Mouse (Mus musculus) layer of hippocampus, adult 8-10 months (tissue): ENCODE results near the gene Uchl4. TPM values are rescaled to one million over a fixed set of nuclear protein-coding genes. Genes with fewer than 3 reads are reported as not detected.
"Not testable (repeated sequence)": the region's sequence is repeated elsewhere in the genome, so short reads cannot be mapped to it uniquely, and the experiment has no call there.

ENCODE experiments used
- DNase-seq, 2 experiments: peaks; one replicate each; pipeline ENCODE4 v3.0.0; 2022; ENCODE audit warnings: low spot score in 2 of 2
- total RNA-seq, 4 experiments: library from RNA; stranded (reverse); gene quantifications; 2 replicates each; pipeline ENCODE4 v1.2.4; 2022

Gene Uchl4
- 1 to 10 TPM; 1.8 to 3.8 (median 3.0) TPM for total RNA-seq

DNA sequence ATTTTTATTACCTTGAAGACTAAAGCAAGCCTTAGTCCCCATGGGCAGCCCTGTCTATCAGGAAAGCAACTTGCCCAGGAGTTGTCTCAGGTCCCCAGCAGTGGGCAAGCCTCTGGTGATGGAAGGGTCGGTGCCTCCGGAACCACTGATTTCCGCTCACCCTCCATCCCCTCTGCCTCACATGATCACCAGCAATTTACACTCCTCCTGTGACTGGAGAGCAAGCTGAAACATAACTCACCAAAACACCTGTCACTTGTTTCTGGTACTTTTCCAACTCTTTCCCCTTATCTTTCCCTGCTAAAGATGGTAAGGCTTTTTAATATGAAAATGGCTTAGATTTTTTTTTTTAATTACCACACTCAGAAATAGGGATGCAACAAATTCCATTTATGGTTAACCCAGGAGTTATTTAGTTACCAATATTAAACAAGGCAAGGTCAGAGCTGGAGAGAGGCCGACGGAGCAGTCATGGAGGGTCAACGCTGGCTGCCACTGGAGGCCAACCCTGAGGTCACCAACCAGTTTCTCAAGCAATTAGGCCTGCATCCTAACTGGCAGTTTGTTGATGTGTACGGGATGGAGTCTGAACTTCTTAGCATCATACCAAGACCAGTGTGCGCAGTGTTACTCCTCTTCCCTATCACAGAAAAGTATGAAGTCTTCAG lies at the start of gene Uchl4:
Uchl4 (plus strand) TSS at position 434 of the 668 bp plus-strand sequence.
- no peak for DNase-seq

DNA sequence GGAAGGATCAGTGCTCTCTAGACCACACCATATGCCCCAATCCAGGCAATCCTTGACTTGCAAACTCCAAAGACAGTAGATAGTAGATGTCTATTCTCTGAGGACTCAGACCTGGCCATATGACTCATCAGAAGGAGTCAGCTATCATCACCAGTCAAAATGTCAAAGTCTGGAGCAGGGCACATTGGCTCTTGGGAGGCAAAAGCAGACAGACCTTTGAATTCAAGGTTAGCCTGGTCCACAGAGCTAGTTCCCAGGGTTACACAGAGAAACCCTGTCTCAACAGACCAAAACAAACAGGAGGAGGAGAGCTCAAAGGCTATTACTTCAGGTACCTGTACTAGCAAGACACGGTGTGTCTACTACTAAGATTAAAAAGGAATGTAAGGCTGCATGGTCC lies 41.1 kb upstream of the Uchl4 start:
- DNase-seq, result no peak

DNA sequence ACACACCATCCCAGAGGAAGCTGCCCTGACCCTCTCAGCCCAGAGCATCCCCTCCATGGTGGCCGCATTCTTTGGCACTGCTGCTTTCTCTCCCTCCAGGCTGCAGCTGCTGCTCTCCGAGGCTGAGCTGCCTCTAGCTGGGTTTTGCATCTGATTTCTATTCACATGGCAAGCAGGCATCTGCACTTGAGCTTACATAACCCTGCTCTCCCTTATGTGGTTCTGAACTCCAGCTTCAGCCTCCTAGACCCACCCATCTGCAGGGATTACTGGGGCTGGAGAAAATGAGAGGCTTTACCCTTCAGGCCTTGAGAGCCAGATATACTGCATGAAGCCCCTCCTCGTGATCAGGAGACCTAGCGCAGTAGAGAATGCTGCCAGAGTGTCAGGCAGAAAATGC lies 39.4 kb upstream of the Uchl4 start:
- DNase-seq, result peak; percentile 74 to 78

DNA sequence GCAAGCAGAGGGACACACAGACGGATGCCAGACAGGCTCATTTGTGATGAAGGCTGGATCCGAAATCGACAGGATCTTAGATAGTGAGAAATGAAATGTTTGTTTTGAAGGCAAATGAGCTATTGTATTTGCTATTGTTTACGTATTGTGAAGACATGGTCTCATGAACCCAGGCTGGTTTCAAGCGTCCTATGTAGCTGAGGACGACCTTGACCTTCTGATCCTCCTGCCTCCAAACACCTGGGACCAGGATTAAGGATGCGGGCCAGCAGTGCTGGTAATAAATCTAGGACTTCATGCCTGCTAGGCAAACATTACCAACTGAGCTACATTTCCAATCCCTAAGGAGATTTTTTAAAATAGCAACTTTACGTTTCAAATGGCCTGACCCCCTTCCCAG lies 37.5 kb upstream of the Uchl4 start:
- DNase-seq, result no peak

DNA sequence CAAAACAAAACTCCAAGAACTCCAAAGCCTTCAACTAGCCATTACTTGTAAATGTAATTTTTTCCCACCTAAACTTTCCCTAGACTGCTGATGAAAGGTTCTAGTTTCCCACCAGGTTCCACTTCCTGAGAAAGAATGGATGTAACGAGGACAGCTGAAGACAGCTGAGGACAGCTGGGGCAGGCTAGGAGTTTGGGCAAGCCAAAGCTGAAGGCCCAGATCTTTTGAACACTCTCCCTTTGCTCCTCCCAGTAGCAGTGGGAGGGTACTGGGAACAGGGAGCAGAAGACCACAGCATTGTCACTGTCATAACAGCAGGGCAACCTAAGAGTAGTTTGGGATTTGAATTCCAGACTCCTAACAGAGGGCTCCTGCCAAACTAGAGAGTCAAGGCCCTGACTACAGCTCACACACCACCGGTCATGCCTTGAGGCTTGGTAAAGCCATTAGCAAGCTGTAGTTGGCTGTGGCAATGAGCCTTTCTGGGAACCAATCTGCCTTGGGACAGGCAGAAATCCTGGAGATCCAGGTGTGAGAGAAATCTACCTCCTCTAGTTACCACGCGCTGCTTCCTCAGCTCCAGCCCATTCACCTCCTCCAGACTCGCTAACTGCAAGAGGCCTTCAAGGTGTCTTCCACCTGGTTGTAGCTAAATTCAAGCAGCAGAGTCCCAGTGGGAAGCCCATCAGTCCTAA lies 36.8 kb upstream of the Uchl4 start:
- no peak for DNase-seq

DNA sequence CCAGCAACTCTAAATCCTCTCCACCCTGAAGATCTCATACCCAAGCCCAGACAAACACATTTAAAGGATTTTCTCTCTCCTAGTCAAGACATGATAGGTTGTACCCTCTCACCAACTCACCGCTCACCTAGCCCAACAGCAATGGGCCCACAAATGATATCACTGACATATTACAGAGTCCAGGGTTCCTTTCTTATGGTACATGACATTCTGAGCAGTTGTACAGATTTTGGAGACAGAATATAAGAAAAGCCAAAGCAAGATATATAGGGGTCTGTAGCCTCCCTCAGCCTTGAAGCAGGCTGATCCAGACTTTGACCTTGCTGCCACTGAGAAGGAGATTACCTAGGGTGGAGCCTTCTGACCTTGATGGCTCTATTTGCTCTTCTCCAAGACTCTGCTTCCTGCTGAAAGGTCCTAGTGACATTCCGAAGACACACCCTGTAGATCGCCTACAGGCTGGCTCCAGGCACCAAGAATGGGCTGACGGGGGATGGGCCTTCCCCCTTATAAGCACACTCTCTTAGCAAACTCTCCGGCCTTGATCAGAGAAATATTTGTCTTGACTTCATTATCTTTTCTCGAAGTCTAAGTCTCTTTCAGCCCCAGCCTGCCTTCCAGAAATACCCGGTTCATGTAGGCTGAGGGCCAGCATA lies 36.1 kb upstream of the Uchl4 start:
- DNase-seq, result not testable (repeated sequence)

DNA sequence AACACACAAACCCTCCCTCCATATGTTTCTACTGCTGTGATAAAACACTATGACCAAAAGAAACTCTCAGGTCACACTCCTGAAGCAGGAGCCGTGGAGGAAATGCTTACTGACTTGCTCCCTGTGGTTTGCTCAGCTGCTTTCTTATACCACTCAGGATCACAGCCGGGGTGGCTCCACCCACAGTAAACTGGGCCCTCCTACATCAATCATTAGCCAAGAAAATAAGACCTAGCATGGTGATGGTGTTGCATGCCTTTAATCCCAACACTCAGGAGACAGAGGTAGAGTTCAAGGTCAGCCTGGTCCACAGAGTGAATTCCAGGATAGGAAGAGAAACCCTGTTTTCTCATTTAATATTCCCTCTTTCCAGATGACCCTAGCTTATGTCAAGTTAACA lies 35.1 kb upstream of the Uchl4 start:
- no peak for DNase-seq

DNA sequence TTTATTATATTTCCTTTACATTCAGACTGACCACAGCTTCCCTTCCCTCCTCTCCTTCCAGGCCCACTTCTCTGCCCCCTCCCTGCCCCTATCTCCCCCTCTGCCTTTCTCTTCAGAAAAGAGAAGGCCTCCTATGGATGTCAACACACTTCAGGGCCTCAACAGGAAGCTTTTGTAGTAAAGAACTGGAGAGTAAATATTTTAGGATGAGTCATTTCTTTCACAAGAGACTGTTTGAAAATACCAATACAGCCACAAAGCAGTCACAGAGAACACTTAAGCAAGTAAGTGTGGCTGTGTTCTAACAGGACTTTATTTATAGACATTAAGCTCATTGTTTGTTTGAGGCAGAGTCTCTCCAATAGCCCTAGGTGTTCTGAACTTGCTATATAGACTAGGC lies 32.7 kb upstream of the Uchl4 start:
- DNase-seq, result no peak

DNA sequence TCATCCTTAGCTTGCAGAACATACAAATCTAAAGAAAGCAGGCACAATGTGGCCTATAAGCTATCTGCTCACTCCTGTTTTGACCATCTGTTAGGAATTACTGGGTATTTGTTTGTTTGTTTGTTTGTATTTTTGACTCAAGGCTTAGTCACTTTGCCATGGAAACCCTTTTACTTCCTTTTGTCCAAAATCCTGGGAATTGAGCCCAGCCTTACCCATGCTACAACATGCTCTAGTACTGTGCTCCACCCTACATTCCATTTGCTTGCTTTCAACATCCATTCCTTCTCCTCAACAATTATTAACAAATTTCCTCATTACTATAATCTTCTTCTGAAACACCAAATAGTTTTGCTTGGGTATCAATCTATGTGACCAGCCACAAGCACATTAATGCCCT lies 32.1 kb upstream of the Uchl4 start:
- DNase-seq, result no peak

DNA sequence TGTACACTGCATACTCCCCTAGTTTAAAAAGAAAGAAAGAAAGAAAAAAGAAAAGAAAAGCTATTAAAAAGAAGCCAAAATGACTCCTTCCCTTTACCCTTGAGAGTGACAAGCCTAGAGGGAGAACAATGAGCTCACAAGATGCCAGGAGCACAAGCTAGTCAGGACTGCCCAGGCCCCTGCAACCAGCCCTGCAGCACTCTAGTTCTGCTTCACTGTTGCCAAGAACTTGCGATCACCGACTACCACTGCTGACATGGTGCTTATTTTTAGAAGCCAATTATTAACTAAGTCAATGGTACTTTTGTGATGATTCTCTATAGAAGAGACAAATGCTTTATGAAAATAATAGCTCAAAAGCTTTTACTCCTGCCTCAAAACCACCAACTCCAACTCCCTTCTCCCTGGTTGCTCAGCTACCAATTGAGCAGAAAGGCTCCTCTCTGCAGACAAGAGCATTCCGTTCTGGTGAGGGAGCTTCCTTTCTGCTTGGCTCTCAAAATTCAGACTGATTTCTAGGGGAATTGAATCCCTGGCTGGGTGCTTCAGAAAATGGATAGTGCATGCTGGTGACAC lies 27.4 kb upstream of the Uchl4 start:
- DNase-seq, result peak in 1 of 2 experiments; percentile 34

DNA sequence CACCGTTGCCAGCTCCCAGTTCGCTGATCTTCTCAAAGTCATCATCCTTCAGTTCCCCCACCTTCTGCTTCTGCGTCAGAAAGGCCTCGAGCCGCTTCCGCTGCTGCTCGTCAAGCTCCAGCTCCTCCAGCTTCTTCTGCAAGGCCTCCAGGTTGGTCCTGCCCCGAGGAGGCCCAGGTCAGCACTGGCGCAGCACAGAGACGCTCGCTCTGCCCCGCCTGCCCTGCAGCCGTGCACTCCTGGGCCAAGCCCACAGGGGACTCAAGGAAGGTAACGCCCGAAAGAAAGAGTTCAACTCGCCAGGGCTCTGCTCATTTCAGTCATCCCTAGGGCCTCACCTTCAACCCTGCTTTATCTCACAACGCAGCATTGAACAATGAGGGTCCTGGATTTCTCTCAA lies 20.5 kb upstream of the Uchl4 start:
- DNase-seq, result no peak

DNA sequence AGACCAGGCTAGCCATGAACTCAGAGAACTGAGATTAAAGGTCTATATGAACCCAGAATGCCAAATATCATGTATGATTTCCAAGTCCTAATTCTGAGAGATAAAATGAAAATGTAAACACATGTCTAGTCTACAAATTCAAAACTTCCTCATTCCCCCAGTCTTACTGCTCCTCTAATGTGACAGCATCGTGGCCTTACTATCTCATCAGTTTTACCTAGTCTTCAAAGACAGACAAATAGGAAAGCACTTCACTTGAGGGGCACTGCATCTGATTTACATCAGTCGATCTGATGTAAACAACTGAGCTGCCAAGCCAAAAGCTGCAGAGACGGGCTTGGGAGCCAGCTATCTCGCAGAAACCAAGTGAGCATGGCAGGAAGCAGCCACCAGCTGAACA lies 18.9 kb upstream of the Uchl4 start:
- no peak for DNase-seq

DNA sequence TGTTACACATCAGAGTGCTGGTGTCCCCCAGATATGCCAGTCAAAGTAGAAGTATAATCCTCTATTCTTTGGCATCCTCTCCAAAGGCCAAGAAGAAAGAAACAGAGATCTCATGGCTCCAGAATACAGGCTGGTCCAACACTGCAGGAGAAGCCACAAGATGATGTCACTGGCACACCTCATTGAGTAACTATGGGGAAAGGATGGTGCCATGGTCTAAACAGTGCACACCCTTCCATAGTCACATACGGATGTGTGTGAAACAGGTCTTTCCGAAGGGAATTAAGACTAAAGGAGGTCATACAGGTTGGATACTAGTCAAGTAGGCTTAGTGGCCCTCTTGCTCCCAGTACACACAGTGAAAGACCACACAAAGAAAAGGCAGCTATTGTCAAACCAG lies 18.4 kb upstream of the Uchl4 start:
- DNase-seq, result no peak

DNA sequence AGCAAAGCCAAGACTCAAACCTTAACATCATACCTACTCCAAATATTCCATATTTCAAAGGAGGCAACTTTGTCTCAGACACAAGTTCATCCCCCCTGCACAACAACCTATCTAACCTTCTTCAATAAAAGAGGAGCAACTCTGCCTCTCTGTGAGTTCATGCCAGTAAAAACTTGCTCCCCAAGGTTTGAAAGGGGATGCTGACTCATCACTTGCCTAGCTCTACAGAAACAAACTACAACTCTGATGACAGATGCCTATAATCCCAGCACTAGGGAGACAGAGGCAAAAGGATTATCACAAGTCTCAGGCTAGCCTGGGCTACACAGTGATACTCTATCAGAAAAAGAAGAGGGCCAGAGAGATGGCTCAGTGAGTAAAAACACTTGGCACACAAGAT lies 17.1 kb upstream of the Uchl4 start:
- no peak for DNase-seq

DNA sequence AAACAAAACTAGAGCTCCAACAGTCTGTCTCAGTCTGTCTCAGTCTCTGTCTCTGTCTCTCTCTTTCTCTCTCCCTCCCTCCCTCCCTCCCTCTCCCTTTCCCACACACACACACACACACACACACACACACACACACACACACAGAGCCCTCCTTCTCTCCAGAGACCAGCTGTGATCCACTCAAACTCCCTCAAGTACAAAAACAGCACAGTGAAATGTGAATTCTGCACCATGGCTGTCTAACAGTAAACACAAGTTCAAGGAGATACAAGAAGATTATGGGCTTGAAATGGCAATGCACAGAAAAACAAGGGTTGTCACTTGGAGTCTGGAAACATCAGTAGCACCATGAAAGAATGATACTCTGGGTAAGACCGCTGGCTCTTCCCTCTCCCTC lies 15.7 kb upstream of the Uchl4 start:
- DNase-seq, result no peak

DNA sequence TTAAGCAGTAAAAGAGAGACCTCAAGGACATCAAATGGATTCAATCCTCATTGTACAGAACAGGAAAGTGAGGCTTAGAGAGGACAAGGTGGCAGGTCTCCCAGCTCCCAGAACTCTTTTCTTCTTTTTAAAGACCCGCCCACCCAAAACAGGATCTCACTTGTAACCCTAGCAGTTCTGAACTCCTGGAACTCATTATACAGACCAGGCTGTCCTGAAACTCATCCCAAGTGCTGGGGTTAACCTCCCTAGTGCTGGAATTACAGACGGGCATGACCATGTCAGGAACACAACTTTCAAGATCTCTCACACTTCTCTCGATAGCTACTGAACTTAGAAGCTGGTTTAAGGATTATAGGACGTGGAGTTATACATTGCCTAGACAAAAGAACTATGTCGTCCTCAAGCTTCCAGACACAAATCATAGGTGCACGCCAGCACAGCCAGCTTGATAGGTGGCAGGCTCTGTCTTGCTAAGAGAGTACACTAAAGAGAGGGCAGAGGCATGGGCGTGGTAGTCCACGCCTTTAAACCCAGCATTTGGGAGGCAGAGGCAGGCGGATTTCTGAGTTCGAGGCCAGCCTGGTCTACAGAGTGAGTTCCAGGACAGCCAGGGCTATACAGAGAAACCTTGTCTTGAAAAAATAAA lies 15.1 kb upstream of the Uchl4 start:
- DNase-seq, result no peak

DNA sequence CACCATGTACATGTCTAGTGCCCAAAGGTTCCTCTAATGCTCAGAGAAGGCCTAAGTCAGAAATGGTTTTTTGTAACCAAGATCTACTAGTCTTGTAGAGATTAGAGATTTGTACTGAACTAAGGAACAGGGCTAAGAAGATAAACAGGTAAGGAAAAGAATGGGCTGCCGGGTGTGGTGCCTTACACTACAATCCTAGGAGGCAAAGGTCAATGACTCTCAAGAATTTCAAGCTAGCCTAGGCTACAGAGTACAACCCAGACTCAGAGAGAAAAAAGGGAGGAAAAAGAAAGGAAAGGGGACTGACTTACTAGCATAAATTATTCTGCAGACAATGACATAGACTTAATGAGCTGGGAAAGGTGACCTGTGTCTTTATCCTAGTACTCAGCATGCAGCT lies 14.4 kb upstream of the Uchl4 start:
- no peak for DNase-seq

DNA sequence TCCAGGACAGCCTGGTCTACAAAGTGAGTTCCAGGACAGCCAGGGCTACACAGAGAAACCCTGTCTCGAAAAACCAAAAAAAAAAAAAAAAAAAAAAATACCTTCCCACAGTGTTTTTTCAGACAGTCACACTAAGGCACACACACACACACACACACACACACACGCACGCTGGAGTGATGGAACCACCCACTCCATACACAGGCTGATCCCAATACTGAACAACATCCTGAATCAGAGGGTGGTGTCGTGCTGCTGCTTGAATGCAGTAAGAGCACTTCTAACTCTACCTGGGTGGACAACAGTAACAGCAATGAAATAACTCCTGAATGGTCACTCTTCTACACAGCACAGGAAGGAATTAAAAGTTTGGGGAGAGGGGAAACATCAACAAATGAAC lies 13.5 kb upstream of the Uchl4 start:
- no peak for DNase-seq

DNA sequence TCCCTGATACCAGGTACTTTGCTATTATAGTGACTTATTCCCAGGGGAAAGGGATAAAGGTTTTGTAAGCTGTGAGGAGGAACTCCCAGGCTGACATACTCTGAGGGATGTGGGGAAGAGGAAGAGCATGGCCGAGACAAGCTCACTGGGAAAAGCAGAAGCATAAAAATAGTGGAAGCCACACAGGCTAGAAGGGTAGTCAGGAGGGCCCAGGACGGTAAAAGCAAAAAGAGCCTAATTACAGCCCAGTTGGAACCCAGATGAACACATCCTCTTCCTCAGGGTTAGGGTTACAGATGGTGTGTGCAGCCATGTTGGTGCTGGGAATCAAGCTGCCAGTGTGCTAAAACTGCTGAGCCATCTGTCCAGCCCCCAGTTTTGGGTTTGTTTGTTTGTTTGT lies 12.9 kb upstream of the Uchl4 start:
- no peak for DNase-seq

DNA sequence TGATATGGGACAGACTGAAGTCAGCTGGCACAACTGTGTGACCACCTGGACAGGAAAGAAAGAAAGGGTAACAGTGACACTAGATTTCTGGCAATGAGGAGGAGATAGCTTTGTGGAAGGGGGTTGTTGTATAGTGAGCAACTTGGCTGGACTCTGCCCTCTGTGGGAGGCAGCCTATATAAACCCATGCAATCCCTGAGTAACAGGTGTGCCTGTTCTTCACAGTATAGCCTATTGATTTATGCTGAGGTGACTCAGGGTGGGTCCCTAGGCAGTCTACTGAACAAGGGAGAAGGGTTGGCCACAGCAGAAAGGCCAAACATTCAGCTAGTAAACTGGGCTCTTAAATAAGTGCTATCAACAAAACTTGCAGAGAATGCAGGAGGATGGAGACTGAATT lies 9.2 kb upstream of the Uchl4 start:
- DNase-seq, result no peak

DNA sequence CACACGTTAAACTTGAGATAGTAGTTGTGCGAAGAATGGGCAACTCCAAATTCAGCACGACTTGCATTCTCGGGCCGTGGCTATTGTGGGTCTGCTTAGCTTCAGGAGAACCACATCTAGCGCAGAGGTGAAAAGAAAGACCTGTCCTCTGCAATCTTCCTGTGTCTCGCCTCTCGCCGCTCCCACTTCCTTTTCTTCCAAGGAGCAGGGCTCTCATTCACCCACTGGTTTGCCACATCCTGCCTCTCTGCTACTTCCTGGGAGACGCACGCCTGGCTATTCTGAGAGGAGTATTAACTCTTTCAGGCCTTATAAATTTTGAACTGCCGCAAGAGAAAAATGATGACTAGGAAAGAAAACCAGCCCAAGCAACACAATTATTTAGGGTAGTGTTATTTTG lies 7.3 kb upstream of the Uchl4 start:
- DNase-seq, result no peak

DNA sequence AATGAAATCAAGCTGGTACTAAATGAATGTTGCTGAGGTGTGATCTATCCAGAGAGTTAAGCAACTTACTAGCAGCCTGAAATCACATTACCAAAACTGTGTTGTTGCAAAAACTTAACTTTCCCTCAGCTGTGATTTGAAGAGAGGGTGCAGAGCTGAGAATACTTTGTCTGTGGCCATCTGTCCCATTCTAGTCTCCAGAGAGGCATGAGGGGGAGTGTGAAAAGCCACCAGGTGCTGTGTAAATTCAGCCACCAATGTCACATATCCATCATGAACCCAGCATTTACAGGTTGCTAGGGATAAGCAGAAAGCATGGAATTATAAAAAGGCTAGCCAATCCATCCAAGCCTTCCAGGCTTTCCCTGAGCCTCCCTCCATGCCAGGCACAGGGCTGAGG lies 6.0 kb upstream of the Uchl4 start:
- DNase-seq, result no peak
